Mouse (Mus musculus) activated CD4-positive, CD25-positive, alpha-beta regulatory T cell, adult 4 months (primary cell): ENCODE measurements at regions not wholly inside any gene's neighbourhood (a gene's known extent, or its start where the extent isn't known, plus 50 kb on each side); places are given as distances from the start of the nearest gene placed in this dataset.

Source experiments
- ATAC-seq: one replicate; pipeline ENCODE4 v1.8.0; 2017

DNA sequence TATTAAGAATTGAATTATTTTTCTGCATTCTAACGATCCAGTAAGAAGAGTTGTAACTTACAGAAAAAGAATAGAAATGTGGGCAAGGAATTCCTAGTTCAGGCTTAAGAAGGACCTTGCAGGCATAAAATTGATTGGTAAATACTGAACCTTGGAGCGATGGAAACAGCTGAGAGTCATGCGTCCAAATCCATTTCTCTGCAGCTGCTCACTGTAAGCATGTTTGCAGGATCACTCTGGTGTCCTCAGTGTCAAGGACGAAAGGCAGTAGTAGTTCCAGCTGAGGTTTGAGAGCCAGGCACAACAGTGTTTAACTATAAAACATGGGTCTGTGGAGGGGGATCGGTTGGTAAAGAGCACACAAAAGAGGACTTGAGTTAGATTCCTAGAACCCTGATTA is 89.1 kb upstream of the Rgma start:
- no peak for ATAC-seq

GRCm38 (mm10) chr7:73293337-73293736 is 82.0 kb upstream of the Rgma start:
- ATAC-seq: no peak

DNA sequence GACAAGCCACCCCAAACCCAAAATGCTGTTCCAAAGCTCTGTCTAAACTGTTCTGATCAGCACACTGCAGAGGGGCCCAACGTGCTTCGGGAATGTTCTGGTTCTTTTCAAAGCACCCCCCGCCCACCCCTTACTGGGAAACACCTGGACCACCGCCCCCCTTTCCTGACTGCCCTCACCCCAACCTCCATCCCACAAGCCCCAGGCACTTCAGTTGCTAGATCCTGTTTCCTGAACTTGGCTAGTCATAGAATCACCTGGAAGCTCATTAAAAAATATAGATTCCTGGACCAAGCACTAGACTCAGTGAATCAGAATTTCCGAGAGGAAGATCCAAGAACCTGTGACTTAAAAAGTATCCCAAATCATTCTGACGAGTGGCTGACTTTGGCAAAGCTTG is 80.9 kb upstream of the Rgma start:
- ATAC-seq: no peak

DNA sequence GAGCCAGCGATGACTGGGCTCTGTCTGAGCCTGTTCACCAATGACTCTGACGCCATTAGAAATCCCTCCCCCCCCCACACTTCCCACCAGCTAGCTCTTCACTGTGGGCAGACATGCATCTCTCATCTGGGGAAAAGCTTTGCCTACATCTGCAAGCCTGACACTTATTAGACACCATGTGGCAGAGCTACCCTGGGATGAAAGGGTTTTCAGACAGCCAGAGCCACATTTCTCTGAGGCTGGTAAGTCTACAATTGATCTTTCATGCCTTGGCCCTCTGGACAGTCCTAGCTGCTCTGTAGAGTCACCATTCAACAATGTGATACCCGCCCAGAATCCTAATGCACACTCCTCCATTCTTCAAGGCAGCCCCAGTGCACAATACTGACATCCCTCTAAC is 72.8 kb upstream of the Rgma start:
- ATAC-seq: no peak

GRCm38 (mm10) chr7:73303818-73304217 is 71.5 kb upstream of the Rgma start:
- ATAC-seq: no peak

- no peak for ATAC-seq
These were observed 70.5 kb upstream of the Rgma start for GRCm38 (mm10) chr7:73304799-73305198.

DNA sequence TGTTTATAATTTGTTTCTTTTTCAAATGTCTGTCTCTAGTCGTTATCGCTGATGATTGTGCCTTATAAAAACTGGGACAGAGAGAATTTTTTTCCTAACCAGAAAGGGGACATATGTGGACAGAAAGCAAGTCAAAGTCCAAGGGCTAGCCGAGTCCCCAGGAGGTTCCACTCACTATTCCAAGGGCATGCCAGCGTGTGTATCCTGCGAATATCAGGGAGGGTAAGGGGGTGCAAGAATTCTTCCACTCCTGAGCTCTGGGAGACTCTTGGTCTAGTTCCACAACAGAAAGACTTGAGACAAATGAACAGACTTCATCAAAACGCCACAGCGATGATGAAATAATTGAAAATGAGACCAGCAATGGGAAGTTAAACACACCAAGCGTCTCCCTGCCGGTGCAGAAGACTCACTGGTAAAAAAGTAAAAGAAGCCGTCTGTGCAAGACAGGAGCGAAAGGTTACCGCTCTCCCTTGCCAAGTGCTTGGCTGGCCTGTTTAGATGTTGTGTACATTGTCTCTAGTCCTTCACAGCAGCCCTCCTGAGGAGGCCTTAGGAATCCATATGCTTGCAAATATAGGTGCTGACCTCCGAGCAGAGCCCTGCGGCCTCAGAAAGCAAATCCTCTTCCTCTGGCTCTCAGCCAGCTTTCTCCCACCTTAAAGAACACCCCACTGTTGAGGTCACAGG is 69.9 kb upstream of the Rgma start:
- no peak for ATAC-seq

GRCm38 (mm10) chr7:73306296-73306695 is 69.0 kb upstream of the Rgma start:
- ATAC-seq: no peak

DNA sequence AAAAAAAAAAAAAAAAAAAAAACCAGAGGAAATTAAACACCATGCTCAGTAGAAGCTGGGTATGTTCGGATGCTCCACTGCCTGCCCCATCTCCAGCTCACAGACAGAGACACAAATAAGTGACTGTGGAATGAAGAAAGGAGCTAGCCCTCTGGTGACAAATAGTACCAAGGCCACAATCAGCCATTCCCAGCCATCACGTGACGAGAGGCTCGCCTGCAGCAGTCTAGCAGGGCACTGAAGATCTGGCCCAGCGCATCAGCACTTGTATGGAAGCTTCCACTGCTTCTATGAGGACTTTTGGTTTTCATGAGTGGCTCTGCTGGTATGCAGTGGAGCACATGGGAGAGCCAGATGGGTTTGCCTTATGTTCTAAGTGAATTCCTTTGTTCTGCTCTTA is 68.6 kb upstream of the Rgma start:
- ATAC-seq: no peak

DNA sequence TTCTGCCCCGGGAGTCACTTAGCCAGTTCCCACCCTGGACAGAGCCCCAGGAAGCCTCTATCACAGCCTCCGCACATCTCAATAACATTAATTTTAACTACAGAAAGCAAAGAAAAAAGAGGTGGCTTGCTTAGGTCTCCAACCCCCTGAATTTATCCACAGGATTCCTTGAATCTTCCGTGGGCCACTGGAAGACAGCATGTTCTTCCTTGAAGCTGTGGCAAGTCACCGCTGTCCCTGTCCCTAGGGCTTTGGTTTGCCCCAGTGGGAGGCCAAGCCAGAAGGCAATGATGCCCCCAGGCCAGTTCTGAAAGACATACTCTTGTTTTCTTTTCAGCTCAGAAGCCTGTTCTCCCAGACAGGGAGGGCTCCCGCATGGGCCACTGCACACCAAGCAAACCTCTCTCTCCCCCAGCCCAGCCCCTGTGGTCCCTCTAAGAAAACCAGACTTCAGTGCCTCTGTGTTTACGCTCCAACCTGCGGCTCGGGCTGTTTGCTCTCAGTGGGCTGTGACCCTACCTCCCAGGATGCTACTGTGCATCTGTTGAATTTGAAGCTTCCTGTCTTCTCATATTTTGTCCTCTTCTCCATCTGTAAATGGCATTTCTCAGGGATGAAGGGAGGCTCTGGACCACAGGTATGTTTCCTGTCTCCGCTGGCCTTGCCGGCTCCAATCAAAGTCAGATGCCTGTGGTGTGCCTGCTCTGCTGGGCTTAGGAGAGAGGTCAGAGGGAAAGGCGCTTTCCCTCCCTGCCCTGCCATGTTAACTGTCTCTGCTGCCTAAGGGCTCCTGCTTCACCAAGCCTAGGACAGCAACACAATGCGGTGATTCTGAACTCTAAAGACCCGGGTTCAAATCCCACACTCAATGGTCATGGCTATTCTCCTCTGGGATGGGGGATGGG is 67.5 kb upstream of the Rgma start:
- ATAC-seq: no peak

DNA sequence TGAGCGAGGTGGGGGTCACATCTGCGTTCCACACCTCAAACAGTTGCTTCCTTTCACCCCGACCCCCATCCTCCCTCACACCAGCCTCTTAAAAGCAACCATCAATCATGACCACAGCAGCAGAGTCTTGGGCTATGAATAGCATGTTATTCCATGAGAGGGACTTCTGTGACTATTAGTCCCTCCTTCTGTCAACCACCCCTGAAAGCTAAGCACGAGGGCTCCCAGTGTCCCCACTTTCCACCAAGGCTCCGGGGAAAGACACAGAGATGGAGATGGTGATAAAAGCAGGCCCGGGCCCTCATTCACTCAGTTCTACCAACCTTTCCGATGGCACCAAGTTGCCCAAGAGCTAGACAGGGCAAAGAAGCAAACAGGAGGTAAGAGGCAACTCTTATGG is 66.3 kb upstream of the Rgma start:
- no peak for ATAC-seq

DNA sequence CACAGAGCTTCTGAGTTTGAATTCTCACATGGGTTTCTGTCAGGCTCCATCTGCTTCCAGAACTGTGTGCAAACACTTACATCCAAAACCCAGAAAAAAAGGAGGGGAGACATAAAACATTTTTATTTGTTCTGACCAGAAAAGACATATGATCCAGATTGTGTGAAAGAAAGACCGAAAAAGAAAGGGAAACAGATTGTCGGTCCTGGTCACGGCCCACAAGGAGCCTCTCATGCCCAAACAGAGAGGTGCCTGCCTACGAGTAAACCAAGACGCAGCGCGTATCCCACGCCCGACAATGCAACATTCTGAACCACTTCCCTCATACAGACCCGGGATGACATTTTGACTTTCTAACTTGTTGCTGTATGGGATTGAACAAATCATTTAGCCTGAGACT is 65.3 kb upstream of the Rgma start:
- ATAC-seq: no peak

- no peak for ATAC-seq
These were observed 64.7 kb upstream of the Rgma start for GRCm38 (mm10) chr7:73310581-73311136.

- no peak for ATAC-seq
These were observed 59.8 kb upstream of the Rgma start for GRCm38 (mm10) chr7:73315555-73315954.

- no peak for ATAC-seq
These were observed 57.7 kb upstream of the Rgma start for GRCm38 (mm10) chr7:73317574-73317973.

GRCm38 (mm10) chr7:73319004-73319403 is 56.3 kb upstream of the Rgma start:
- ATAC-seq: no peak

DNA sequence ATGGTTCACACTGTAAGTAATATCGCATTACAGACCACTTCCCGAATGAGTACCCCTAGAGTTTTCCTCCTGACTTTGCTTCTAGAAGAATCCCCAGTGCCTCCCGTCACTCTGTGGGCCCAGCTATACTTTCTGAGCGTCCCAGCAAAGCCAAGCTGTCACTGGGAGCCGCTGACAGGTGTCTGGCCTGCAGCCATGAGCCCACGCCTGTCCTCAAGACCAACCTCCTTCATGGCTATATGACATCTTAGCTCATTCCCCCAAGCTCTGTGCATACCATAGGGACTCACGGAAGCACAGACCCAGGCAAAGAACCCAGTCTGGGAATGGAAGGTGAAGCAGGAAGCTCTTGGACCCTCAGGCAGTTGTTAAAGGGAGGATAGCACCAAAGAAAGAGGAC is 55.3 kb upstream of the Rgma start:
- no peak for ATAC-seq

DNA sequence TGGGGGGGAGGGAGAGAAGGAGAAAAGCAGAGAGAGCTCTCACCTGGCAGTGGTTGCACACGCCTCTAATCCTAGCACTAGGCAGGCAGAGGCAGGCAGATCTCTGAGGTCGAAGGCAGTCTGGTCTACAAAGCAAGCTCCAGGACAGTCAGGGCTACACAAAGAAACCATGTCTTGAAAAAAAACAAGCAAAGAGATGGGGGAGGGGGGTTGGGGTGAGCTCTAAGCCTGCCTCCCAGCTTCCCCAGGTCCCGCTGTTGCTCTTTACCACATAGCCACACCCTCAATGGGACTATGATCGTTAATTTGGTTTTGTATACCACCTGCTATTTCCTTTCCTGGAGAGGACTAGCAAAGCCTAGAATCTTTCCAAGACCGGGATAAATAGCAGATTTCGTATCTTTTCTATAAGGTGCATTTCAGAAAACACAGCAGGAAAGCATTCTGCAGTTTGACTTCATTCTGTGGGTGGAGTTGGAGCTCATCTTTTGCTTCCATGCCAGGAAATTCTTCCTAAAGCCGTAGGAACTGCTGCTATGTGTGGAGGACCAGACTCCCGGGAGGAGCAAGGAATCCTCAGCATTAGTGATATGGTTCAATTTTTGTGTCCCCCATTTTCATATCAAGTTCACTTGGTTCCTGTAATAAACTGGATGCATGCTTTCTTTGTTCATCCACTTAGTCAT is 52.7 kb upstream of the Rgma start:
- ATAC-seq: no peak

- no peak for ATAC-seq
These were observed 51.8 kb upstream of the Rgma start for GRCm38 (mm10) chr7:73323556-73323955.

DNA sequence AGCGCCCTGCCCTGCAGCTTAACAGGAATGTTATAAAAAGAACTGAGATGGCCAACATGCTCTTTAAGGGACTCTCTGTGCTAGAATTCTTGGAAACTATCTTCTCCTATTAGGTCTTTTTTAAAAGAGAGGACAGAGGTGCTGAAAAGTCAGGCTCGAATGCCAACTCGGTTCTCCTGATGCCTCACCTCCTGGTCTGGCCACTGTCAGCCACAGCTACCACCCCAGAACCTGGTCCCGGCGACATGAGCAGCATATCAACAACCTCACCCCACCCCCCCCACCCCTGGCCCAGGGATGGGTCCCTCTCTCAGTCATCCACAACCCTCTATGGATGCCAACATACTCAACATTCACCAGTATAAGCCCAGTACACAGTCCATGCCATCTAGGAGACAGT is 49.8 kb upstream of the Rgma start:
- no peak for ATAC-seq
